Mouse (Mus musculus) liver, adult 2 months (tissue): ENCODE measurements at regions not wholly inside any gene's neighbourhood (a gene's known extent, or its start where the extent isn't known, plus 50 kb on each side); places are given as distances from the start of the nearest gene placed in this dataset.
"Not testable (repeated sequence)": the region's sequence is repeated elsewhere in the genome, so short reads cannot be mapped to it uniquely, and the experiment has no call there.

ENCODE experiments used
- DNase-seq: peaks from one replicate; pipeline ENCODE4 v3.0.0-alpha.2; 2011; ENCODE audit warnings: low read depth, low spot score; ENCODE audit errors: extremely low read depth
- H3K27ac ChIP-seq: fragments of 200-500 bp; replicated peaks from 2 replicates; pipeline ENCODE4 v1.5.1; 2012; ENCODE audit warnings: low read depth, mild to moderate bottlenecking, control low read depth, inconsistent platforms, low read length; ENCODE audit not compliant: insufficient read depth
- H3K27me3 ChIP-seq: fragments of 200-500 bp; 2 replicates; pipeline ENCODE4 v1.6.1; 2012; ENCODE audit warnings: mild to moderate bottlenecking, moderate library complexity, low read length, inconsistent platforms; ENCODE audit not compliant: control insufficient read depth, insufficient read depth
- H3K36me3 ChIP-seq: fragments of 200-500 bp; 2 replicates; pipeline ENCODE4 v1.6.1; 2012; ENCODE audit warnings: low read length, inconsistent platforms; ENCODE audit not compliant: control insufficient read depth, insufficient read depth
- H3K4me1 ChIP-seq: fragments of 200-500 bp; 2 replicates; pipeline ENCODE4 v1.6.1; 2011; ENCODE audit warnings: low read length; ENCODE audit not compliant: control insufficient read depth, insufficient read depth
- H3K4me3 ChIP-seq: fragments of 200-500 bp; 2 replicates; pipeline ENCODE4 v1.5.1; 2011; ENCODE audit warnings: low read depth, mild to moderate bottlenecking, control low read depth, low read length, moderate library complexity; ENCODE audit not compliant: insufficient read depth
- H3K79me2 ChIP-seq: fragments of 200-500 bp; 2 replicates; pipeline ENCODE4 v1.6.1; 2012; ENCODE audit warnings: inconsistent platforms, mild to moderate bottlenecking, low read length, moderate library complexity; ENCODE audit not compliant: control insufficient read depth, insufficient read depth
- H3K9ac ChIP-seq: fragments of 200-500 bp; 2 replicates; pipeline ENCODE4 v1.6.1; 2012; ENCODE audit warnings: low read depth, mild to moderate bottlenecking, control low read depth, inconsistent platforms, low read length
- CTCF ChIP-seq: fragments of 200-500 bp; IDR thresholded peaks from 2 replicates; pipeline ENCODE4 v1.5.1; 2011; ENCODE audit warnings: low read depth, low read length, control low read depth
- POLR2A ChIP-seq: fragments of 200-500 bp; IDR thresholded peaks from 2 replicates; pipeline ENCODE4 v1.6.1; 2011; ENCODE audit warnings: low read length, control low read depth; ENCODE audit not compliant: insufficient read depth; ENCODE audit errors: extremely low read depth
- WGBS: fragments of 180-500 bp; shearing (Covaris S2); methylation state at CpG from one replicate; pipeline ENCODE4 v1.1.7; 2018; 5-methylcytosine and 5-hydroxymethylcytosine counted together

- Histone ChIP-seq H3K27ac (no peak overlapping the region), H3K4me3 (no peak overlapping the region), H3K9ac (no peak overlapping the region), H3K79me2 (no peaks in the 10 kb centered on the region), H3K27me3 (no peaks in the 10 kb centered on the region), H3K36me3 (no peaks in the 10 kb centered on the region), H3K4me1 (no peaks in the 10 kb centered on the region)
- DNase-seq: no peak
- TF ChIP-seq POLR2A: no peak
- TF ChIP-seq CTCF: no peak
These were observed 1862.9 kb upstream of the G6pd2 start for GRCm38 (mm10) chr5:59945761-59946160.

GRCm38 (mm10) chr5:59947831-59948568 lies 1860.6 kb upstream of the G6pd2 start:
- no peaks in the 10 kb centered on the region for H3K27me3 ChIP-seq
- H3K36me3 ChIP-seq: no peaks in the 10 kb centered on the region
- H3K9ac ChIP-seq: no peak overlapping the region
- 84% methylated on average over 4 of the region's 4 CpGs for WGBS
- no peak for DNase-seq
- no peak overlapping the region for H3K4me3 ChIP-seq
- no peak for TF ChIP-seq POLR2A
- no peak for TF ChIP-seq CTCF
- H3K27ac ChIP-seq: no peak overlapping the region
- no peaks in the 10 kb centered on the region for H3K79me2 ChIP-seq
- no peaks in the 10 kb centered on the region for H3K4me1 ChIP-seq

GRCm38 (mm10) chr5:59956240-59956639 lies 1852.4 kb upstream of the G6pd2 start:
- not testable (repeated sequence) for H3K4me3 ChIP-seq, H3K4me1 ChIP-seq, H3K27me3 ChIP-seq, DNase-seq, H3K36me3 ChIP-seq, H3K9ac ChIP-seq, H3K27ac ChIP-seq, H3K79me2 ChIP-seq
- WGBS: 95% methylated on average over 6 of the region's 7 CpGs

GRCm38 (mm10) chr5:59996698-59997097 lies 1811.9 kb upstream of the G6pd2 start:
- H3K27me3 ChIP-seq: no peaks in the 10 kb centered on the region
- H3K9ac ChIP-seq: no peak overlapping the region
- no peak for TF ChIP-seq CTCF
- TF ChIP-seq POLR2A: no peak
- H3K4me3 ChIP-seq: no peak overlapping the region
- no peaks in the 10 kb centered on the region for H3K79me2 ChIP-seq
- DNase-seq: peak; percentile 10
- no peaks in the 10 kb centered on the region for H3K4me1 ChIP-seq
- 59% methylated on average over 3 of the region's 3 CpGs for WGBS
- H3K27ac ChIP-seq: no peak overlapping the region
- no peaks in the 10 kb centered on the region for H3K36me3 ChIP-seq

GRCm38 (mm10) chr5:60042603-60043175 lies 1765.9 kb upstream of the G6pd2 start:
- not testable (repeated sequence) for H3K36me3 ChIP-seq, DNase-seq, H3K27me3 ChIP-seq, H3K79me2 ChIP-seq, H3K27ac ChIP-seq, H3K9ac ChIP-seq, H3K4me3 ChIP-seq, H3K4me1 ChIP-seq
- 86% methylated on average over 6 of the region's 7 CpGs for WGBS

- TF ChIP-seq POLR2A: no peak
- TF ChIP-seq CTCF: no peak
- WGBS: 84% methylated on average over 3 of the region's 3 CpGs
- no peak overlapping the region for H3K27ac ChIP-seq
- H3K9ac ChIP-seq: no peak overlapping the region
- no peaks in the 10 kb centered on the region for H3K27me3 ChIP-seq
- no peaks in the 10 kb centered on the region for H3K36me3 ChIP-seq
- H3K4me1 ChIP-seq: no peaks in the 10 kb centered on the region
- H3K4me3 ChIP-seq: no peak overlapping the region
- H3K79me2 ChIP-seq: no peaks in the 10 kb centered on the region
- no peak for DNase-seq
These were observed 1759.6 kb upstream of the G6pd2 start for GRCm38 (mm10) chr5:60049053-60049452.
